Mouse (Mus musculus) liver, embryonic 18 days (tissue): ENCODE results near the gene Trmt11. TPM values are rescaled to one million over a fixed set of nuclear protein-coding genes. Genes with fewer than 3 reads are reported as not detected.

Experiments used
- polyA plus RNA-seq: library from polyadenylated mRNA; depleted of rRNA; stranded (reverse); fragments of >200 nt; gene quantifications from 2 replicates; pipeline ENCODE4 v1.2.3, GENCODE M21; 2012; rRNA removed

Gene Trmt11
- 2.6 and 3.0 TPM in 2 replicates for polyA plus RNA-seq

GRCm38 (mm10) chr10:30600542-30600966 is at the start of gene Trmt11:
Gene Trmt11, minus strand, starts transcription at chr10:30600749.

GRCm38 (mm10) chr10:30629513-30629912 is 29.0 kb upstream of the Trmt11 start, which contains the start of gene Hint3:
Gene Hint3, minus strand, starts transcription at chr10:30629632.

Other genes with a start within 250 kb of the Trmt11 start
- 10.9 and 12.5 TPM in 2 replicates for gene Hint3, start 28.9 kb upstream of the Trmt11 start, polyA plus RNA-seq
- gene Ncoa7, start 202.6 kb upstream of the Trmt11 start, polyA plus RNA-seq, result 6.7 and 6.9 TPM in 2 replicates
- 0.44 and 0.52 TPM in 2 replicates for gene Hey2, start 242.1 kb upstream of the Trmt11 start, polyA plus RNA-seq